Mouse (Mus musculus) neural tube, embryonic 15.5 days (tissue): ENCODE results near the gene Rab8a. TPM values are rescaled to one million over a fixed set of nuclear protein-coding genes. Genes with fewer than 3 reads are reported as not detected.

Experiments
- ATAC-seq: fragments of 200-750 bp; cut with Nextera tagmentation; 2 replicates; pipeline ENCODE4 v1.8.0; 2017; ENCODE audit warnings: mild to moderate bottlenecking, moderate TSS enrichment, moderate library complexity; ENCODE audit not compliant: low FRiP score
- H3K27ac ChIP-seq: fragments of 300-500 bp; sonication (generic); replicated peaks from 2 replicates; pipeline ENCODE4 v1.5.1; 2015; ENCODE audit warnings: mild to moderate bottlenecking, inconsistent platforms
- H3K27me3 ChIP-seq: fragments of 300-500 bp; sonication (generic); replicated peaks from 2 replicates; pipeline ENCODE4 v1.6.1; 2015; ENCODE audit warnings: inconsistent platforms
- H3K36me3 ChIP-seq: fragments of 300-500 bp; sonication (generic); 2 replicates; pipeline ENCODE4 v1.6.1; 2015; ENCODE audit warnings: inconsistent platforms
- H3K4me1 ChIP-seq: fragments of 300-500 bp; sonication (generic); 2 replicates; pipeline ENCODE4 v1.6.1; 2015; ENCODE audit warnings: inconsistent platforms
- H3K4me2 ChIP-seq: fragments of 300-500 bp; sonication (generic); 2 replicates; pipeline ENCODE4 v1.6.1; 2015; ENCODE audit warnings: inconsistent platforms, mild to moderate bottlenecking, moderate library complexity
- H3K4me3 ChIP-seq: fragments of 300-500 bp; sonication (generic); replicated peaks from 2 replicates; pipeline ENCODE4 v1.5.1; 2015; ENCODE audit warnings: mild to moderate bottlenecking, inconsistent platforms
- H3K9ac ChIP-seq: fragments of 300-500 bp; sonication (generic); replicated peaks from 2 replicates; pipeline ENCODE4 v1.6.1; 2015; ENCODE audit warnings: mild to moderate bottlenecking, inconsistent platforms
- H3K9me3 ChIP-seq: fragments of 300-500 bp; sonication (generic); replicated peaks from 2 replicates; pipeline ENCODE4 v1.6.1; 2016; ENCODE audit warnings: inconsistent platforms
- WGBS: fragments of 180-500 bp; shearing (Covaris S2); methylation state at CpG from one replicate; pipeline ENCODE4 v1.1.7; 2015; ENCODE audit warnings: mixed read lengths; 5-methylcytosine and 5-hydroxymethylcytosine counted together
- polyA plus RNA-seq: library from polyadenylated mRNA; unstranded; fragments of >200 nt; fragmentation: Nextera tagmentation; extraction: Ambion mirVana; gene quantifications from 2 replicates; pipeline ENCODE4 v1.2.1, GENCODE M21; 2015

The Rab8a gene
- polyA plus RNA-seq, 1 experiment from 2014 or later, result 76.7 TPM

GRCm38 (mm10) chr8:72134756-72135445, 26.1 kb upstream of the Rab8a start, which contains the start of gene Tpm4:
Gene Tpm4, plus strand, starts transcription at chr8:72134975.
- no peaks in the 10 kb centered on the region for H3K9me3 ChIP-seq
- no peaks in the 10 kb centered on the region for H3K27me3 ChIP-seq
- H3K4me3 ChIP-seq, result peak within 1 kb of the TSS; percentile 82
- WGBS, result under 1% methylated on average over 49 of the region's 49 CpGs
- peak; percentile 86 for ATAC-seq
- H3K9ac ChIP-seq, result peak within 1 kb of the TSS; percentile 84
- H3K4me1 ChIP-seq, result peaks cover 19% of the 10 kb centered on the region
- peaks cover 16% of the 10 kb centered on the region for H3K36me3 ChIP-seq
- peak within 1 kb of the TSS; percentile 88 for H3K27ac ChIP-seq
- peak within 1 kb of the TSS; percentile 85 for H3K4me2 ChIP-seq

GRCm38 (mm10) chr8:72135446-72136301, 25.3 kb upstream of the Rab8a start:
- H3K27me3 ChIP-seq, result no peaks in the 10 kb centered on the region
- H3K4me2 ChIP-seq, result peak overlapping the region; percentile 85
- H3K9ac ChIP-seq, result peak overlapping the region; percentile 84
- peaks cover 19% of the 10 kb centered on the region for H3K4me1 ChIP-seq
- H3K9me3 ChIP-seq, result no peaks in the 10 kb centered on the region
- peak overlapping the region; percentile 82 for H3K4me3 ChIP-seq
- ATAC-seq, result peak; percentile 71
- peaks cover 22% of the 10 kb centered on the region for H3K36me3 ChIP-seq
- H3K27ac ChIP-seq, result peak overlapping the region; percentile 88
- WGBS, result under 1% methylated on average over 62 of the region's 62 CpGs

GRCm38 (mm10) chr8:72136302-72136978, 24.6 kb upstream of the Rab8a start:
- peak; percentile 19; the same call in 1 of the 2 replicates for ATAC-seq
- H3K9me3 ChIP-seq, result no peaks in the 10 kb centered on the region
- peak overlapping the region; percentile 84 for H3K9ac ChIP-seq
- H3K27me3 ChIP-seq, result no peaks in the 10 kb centered on the region
- WGBS, result under 1% methylated on average over 18 of the region's 18 CpGs
- H3K4me2 ChIP-seq, result peak overlapping the region; percentile 85
- H3K36me3 ChIP-seq, result peaks cover 29% of the 10 kb centered on the region
- peak overlapping the region; percentile 82 for H3K4me3 ChIP-seq
- peaks cover 19% of the 10 kb centered on the region for H3K4me1 ChIP-seq
- H3K27ac ChIP-seq, result peak overlapping the region; percentile 88

GRCm38 (mm10) chr8:72137431-72137830, 23.6 kb upstream of the Rab8a start:
- peaks cover 38% of the 10 kb centered on the region for H3K36me3 ChIP-seq
- no peak overlapping the region for H3K4me3 ChIP-seq
- H3K4me1 ChIP-seq, result peaks cover 19% of the 10 kb centered on the region
- no peak overlapping the region for H3K9ac ChIP-seq
- H3K27ac ChIP-seq, result no peak overlapping the region
- no peak for ATAC-seq
- H3K9me3 ChIP-seq, result no peaks in the 10 kb centered on the region
- H3K27me3 ChIP-seq, result no peaks in the 10 kb centered on the region
- 95% methylated on average over 2 of the region's 2 CpGs for WGBS
- H3K4me2 ChIP-seq, result peak overlapping the region; percentile 85; the same call in 1 of the 2 replicates

- Histone ChIP-seq H3K9ac (no peak overlapping the region), H3K4me2 (no peak overlapping the region), H3K4me1 (peaks cover 19% of the 10 kb centered on the region), H3K4me3 (no peak overlapping the region), H3K9me3 (no peaks in the 10 kb centered on the region), H3K27me3 (no peaks in the 10 kb centered on the region), H3K27ac (no peak overlapping the region), H3K36me3 (peaks cover 49% of the 10 kb centered on the region)
- WGBS, result over 99% methylated on average over 5 of the region's 5 CpGs
- no peak for ATAC-seq
Observed at GRCm38 (mm10) chr8:72138456-72138855, 22.5 kb upstream of the Rab8a start.

GRCm38 (mm10) chr8:72143256-72143824, 17.7 kb upstream of the Rab8a start:
- no peak for ATAC-seq
- Histone ChIP-seq H3K36me3 (peaks cover 91% of the 10 kb centered on the region), H3K9me3 (no peaks in the 10 kb centered on the region), H3K27ac (no peak overlapping the region), H3K4me3 (no peak overlapping the region), H3K9ac (no peak overlapping the region), H3K4me1 (no peaks in the 10 kb centered on the region), H3K4me2 (no peak overlapping the region), H3K27me3 (no peaks in the 10 kb centered on the region)
- WGBS, result 93% methylated on average over 13 of the region's 13 CpGs

GRCm38 (mm10) chr8:72144345-72144975, 16.5 kb upstream of the Rab8a start:
- no peaks in the 10 kb centered on the region for H3K27me3 ChIP-seq
- H3K9ac ChIP-seq, result no peak overlapping the region
- no peaks in the 10 kb centered on the region for H3K9me3 ChIP-seq
- no peak overlapping the region for H3K4me3 ChIP-seq
- H3K4me1 ChIP-seq, result no peaks in the 10 kb centered on the region
- whole genome bisulfite sequencing, result 94% methylated on average over 5 of the region's 5 CpGs
- H3K27ac ChIP-seq, result no peak overlapping the region
- H3K36me3 ChIP-seq, result peaks cover 88% of the 10 kb centered on the region
- ATAC-seq, result no peak
- no peak overlapping the region for H3K4me2 ChIP-seq

GRCm38 (mm10) chr8:72145511-72145910, 15.5 kb upstream of the Rab8a start:
- no peak for ATAC-seq
- Histone ChIP-seq H3K9me3 (no peaks in the 10 kb centered on the region), H3K4me1 (no peaks in the 10 kb centered on the region), H3K9ac (no peak overlapping the region), H3K4me3 (no peak overlapping the region), H3K4me2 (no peak overlapping the region), H3K27ac (no peak overlapping the region), H3K27me3 (no peaks in the 10 kb centered on the region), H3K36me3 (peaks cover 86% of the 10 kb centered on the region)
- 87% methylated on average over 3 of the region's 3 CpGs for WGBS

GRCm38 (mm10) chr8:72146056-72146455, 14.9 kb upstream of the Rab8a start:
- H3K4me3 ChIP-seq, result no peak overlapping the region
- ATAC-seq, result no peak
- no peak overlapping the region for H3K4me2 ChIP-seq
- H3K36me3 ChIP-seq, result peaks cover 84% of the 10 kb centered on the region
- no peak overlapping the region for H3K9ac ChIP-seq
- no peaks in the 10 kb centered on the region for H3K27me3 ChIP-seq
- no peak overlapping the region for H3K27ac ChIP-seq
- 94% methylated on average over 1 of the region's 1 CpGs for WGBS
- no peaks in the 10 kb centered on the region for H3K4me1 ChIP-seq
- no peaks in the 10 kb centered on the region for H3K9me3 ChIP-seq

GRCm38 (mm10) chr8:72146556-72146955, 14.4 kb upstream of the Rab8a start:
- no peak overlapping the region for H3K27ac ChIP-seq
- H3K4me1 ChIP-seq, result no peaks in the 10 kb centered on the region
- H3K9ac ChIP-seq, result no peak overlapping the region
- no peaks in the 10 kb centered on the region for H3K27me3 ChIP-seq
- H3K9me3 ChIP-seq, result no peaks in the 10 kb centered on the region
- no peak overlapping the region for H3K4me3 ChIP-seq
- no peak for ATAC-seq
- H3K4me2 ChIP-seq, result no peak overlapping the region
- H3K36me3 ChIP-seq, result peaks cover 84% of the 10 kb centered on the region
- 97% methylated on average over 3 of the region's 3 CpGs for WGBS

GRCm38 (mm10) chr8:72147266-72147665, 13.7 kb upstream of the Rab8a start:
- WGBS, result 91% methylated on average over 2 of the region's 2 CpGs

More at GRCm38 (mm10) chr8:72147266-72147665, 13.7 kb upstream of the Rab8a start:
- ATAC-seq, result no peak
- no peak overlapping the region for H3K9ac ChIP-seq
- no peak overlapping the region for H3K4me2 ChIP-seq
- H3K27me3 ChIP-seq, result no peaks in the 10 kb centered on the region
- H3K4me3 ChIP-seq, result no peak overlapping the region
- no peaks in the 10 kb centered on the region for H3K9me3 ChIP-seq
- no peak overlapping the region for H3K27ac ChIP-seq
- H3K4me1 ChIP-seq, result no peaks in the 10 kb centered on the region
- H3K36me3 ChIP-seq, result peaks cover 84% of the 10 kb centered on the region
